In genomic region chr8:47286081-47286700, GRCm38 (mm10) we compare ENCODE assay signal across 10 mouse cellular contexts.
DNase-seq lines count a peak whose midpoint lies in the region; ATAC-seq and TF ChIP-seq lines count a peak whose summit lies in the region.
"Had no signal": no experiment of that assay in that cellular context is flagged by ENCODE, and none has a peak within 500 bp of the region (broad histone marks: within the 10 kb centered on the region; RNA-seq: fewer than 3 reads in every experiment).

No protein-coding gene starts in this region.

- 0 out of 2 replicates have a peak, but pooled peaks cover 3% of the 10 kb centered on the region for H3K27me3 ChIP-seq in lung, embryonic 14.5 days (ENCODE audit: insufficient read depth, low read length)
- H3K27me3 ChIP-seq in forebrain, embryonic 15.5 days = no peaks in the 10 kb centered on the region
- no peaks in the 10 kb centered on the region for H3K27me3 ChIP-seq in limb, embryonic 12.5 days
- no peaks in the 10 kb centered on the region for H3K27me3 ChIP-seq in stomach, embryonic 15.5 days (replicated peaks)

- no peak for DNase-seq in lung, embryonic 14.5 days
- no peak for DNase-seq in lung, postnatal 4 days
- no peak for DNase-seq in right cerebral cortex, adult 2 months (ENCODE audit: low spot score in 2 of 2)
- DNase-seq in cerebellum, postnatal 14 days = no peak
- DNase-seq in spleen, adult 18-20 months = no peak
- DNase-seq: adrenal gland, adult 8-10 months had no signal

- H3K4me2 ChIP-seq in lung, embryonic 14.5 days = peak overlapping the region; percentile 97
- H3K4me2 ChIP-seq in forebrain, embryonic 15.5 days (replicated peaks) = peak overlapping the region; percentile 85
- peak overlapping the region; percentile 80 for H3K4me2 ChIP-seq in limb, embryonic 12.5 days
- peak overlapping the region; percentile 98 for H3K4me2 ChIP-seq in stomach, embryonic 15.5 days

- no peak for TF ChIP-seq CTCF in lung, embryonic 14.5 days (IDR thresholded peaks at IDR 0.05; ENCODE audit: low read depth)

- no peak for ATAC-seq in lung, embryonic 14.5 days (ENCODE audit: insufficient read depth)
- ATAC-seq in forebrain, embryonic 15.5 days (replicated peaks) = no peak
- ATAC-seq in limb, embryonic 12.5 days (ENCODE audit: insufficient number of reproducible peaks, insufficient read depth, low FRiP score, low TSS enrichment, low read depth) = no peak
- no peak for ATAC-seq in stomach, embryonic 15.5 days (ENCODE audit: insufficient read depth, low FRiP score, low read depth)
- ATAC-seq: inflammation-experienced regulatory T-cells, adult 6 months had no signal

- no peaks in the 10 kb centered on the region for H3K9me3 ChIP-seq in lung, embryonic 14.5 days (ENCODE audit: low read depth, low read length)
- no peaks in the 10 kb centered on the region for H3K9me3 ChIP-seq in forebrain, embryonic 15.5 days
- no peaks in the 10 kb centered on the region for H3K9me3 ChIP-seq in limb, embryonic 12.5 days
- H3K9me3 ChIP-seq in stomach, embryonic 15.5 days = no peaks in the 10 kb centered on the region

- no peaks in the 10 kb centered on the region for H3K36me3 ChIP-seq in lung, embryonic 14.5 days (ENCODE audit: insufficient read depth)
- no peaks in the 10 kb centered on the region for H3K36me3 ChIP-seq in forebrain, embryonic 15.5 days
- H3K36me3 ChIP-seq in limb, embryonic 12.5 days = peaks cover 3% of the 10 kb centered on the region; the same call in 1 of the 2 replicates
- no peaks in the 10 kb centered on the region for H3K36me3 ChIP-seq in stomach, embryonic 15.5 days

- H3K4me1 ChIP-seq in lung, embryonic 14.5 days (ENCODE audit: insufficient read depth) = 0 out of 2 replicates have a peak, but pooled peaks cover 4% of the 10 kb centered on the region
- H3K4me1 ChIP-seq in forebrain, embryonic 15.5 days = peaks cover 62% of the 10 kb centered on the region
- H3K4me1 ChIP-seq in limb, embryonic 12.5 days (replicated peaks) = peaks cover 59% of the 10 kb centered on the region
- 0 out of 2 replicates have a peak, but pooled peaks cover 14% of the 10 kb centered on the region for H3K4me1 ChIP-seq in stomach, embryonic 15.5 days

- no peak overlapping the region for H3K27ac ChIP-seq in lung, embryonic 14.5 days (ENCODE audit: low read depth)
- H3K27ac ChIP-seq in forebrain, embryonic 15.5 days (replicated peaks) = peak overlapping the region; percentile 99
- no peak overlapping the region for H3K27ac ChIP-seq in limb, embryonic 12.5 days
- no peak overlapping the region for H3K27ac ChIP-seq in stomach, embryonic 15.5 days

- no peak overlapping the region; the same call in 1 of the 2 replicates for H3K4me3 ChIP-seq in lung, embryonic 14.5 days (ENCODE audit: low read depth, low read length)
- H3K4me3 ChIP-seq in forebrain, embryonic 15.5 days = peak overlapping the region; percentile 78
- H3K4me3 ChIP-seq in limb, embryonic 12.5 days (replicated peaks) = peak overlapping the region; percentile 92
- peak overlapping the region; percentile 73 for H3K4me3 ChIP-seq in stomach, embryonic 15.5 days (replicated peaks)

- no peak overlapping the region for H3K9ac ChIP-seq in lung, embryonic 14.5 days
- peak overlapping the region; percentile 98 for H3K9ac ChIP-seq in forebrain, embryonic 15.5 days (replicated peaks)
- peak overlapping the region; percentile 98; the same call in 1 of the 2 replicates for H3K9ac ChIP-seq in limb, embryonic 12.5 days (replicated peaks)
- H3K9ac ChIP-seq in stomach, embryonic 15.5 days = no peak overlapping the region

- 84% methylated on average over 12 of the region's 12 CpGs for WGBS in lung, embryonic 14.5 days
- 19% methylated on average over 12 of the region's 12 CpGs for WGBS in forebrain, embryonic 15.5 days
- WGBS in limb, embryonic 12.5 days = 76% methylated on average over 12 of the region's 12 CpGs
- 83% methylated on average over 12 of the region's 12 CpGs for WGBS in stomach, embryonic 15.5 days

Comparison
In these comparisons a context has a peak if more than half of its experiments do, and no peak if none do; other contexts are left out.
1. H3K9ac ChIP-seq: peak in forebrain, embryonic 15.5 days (single experiment) and limb, embryonic 12.5 days (single experiment); none in lung, embryonic 14.5 days (single experiment) and stomach, embryonic 15.5 days (single experiment).
2. Peak in every context shown above with its lines, with median percentiles within 50 percentile points of each other: H3K4me2 ChIP-seq.